Mouse (Mus musculus) kidney, adult 18-20 months (tissue): Measurements from ENCODE around the gene Tiparp.

ENCODE experiments used
- DNase-seq: peaks from one replicate; pipeline ENCODE4 v3.0.0; 2021

Tiparp gene

GRCm38 (mm10) chr3:65529471-65530215, 1.4 kb downstream of the Tiparp start:
- DNase-seq, result no peak

- DNase-seq, result no peak
These were observed 4.8 kb downstream of the Tiparp start for GRCm38 (mm10) chr3:65533014-65533413.

GRCm38 (mm10) chr3:65533598-65533997, 5.4 kb downstream of the Tiparp start:
- no peak for DNase-seq

- no peak for DNase-seq
These were observed 6.3 kb downstream of the Tiparp start for GRCm38 (mm10) chr3:65534488-65534887.

GRCm38 (mm10) chr3:65535087-65535761, 7.0 kb downstream of the Tiparp start:
- DNase-seq, result no peak

- DNase-seq, result no peak
These were observed 9.1 kb downstream of the Tiparp start for GRCm38 (mm10) chr3:65537288-65537687.

- DNase-seq, result no peak
These were observed 12.8 kb downstream of the Tiparp start for GRCm38 (mm10) chr3:65540906-65541551.

- no peak for DNase-seq
These were observed 13.3 kb downstream of the Tiparp start for GRCm38 (mm10) chr3:65541552-65541935.

GRCm38 (mm10) chr3:65549785-65550184, 21.6 kb downstream of the Tiparp start:
- DNase-seq, result no peak

- no peak for DNase-seq
These were observed 22.9 kb downstream of the Tiparp start for GRCm38 (mm10) chr3:65551065-65551464.

- no peak for DNase-seq
These were observed 26.4 kb downstream of the Tiparp start for GRCm38 (mm10) chr3:65554633-65555032.

GRCm38 (mm10) chr3:65558679-65559078, 30.5 kb downstream of the Tiparp start:
- no peak for DNase-seq

- DNase-seq, result no peak
These were observed 34.0 kb downstream of the Tiparp start for GRCm38 (mm10) chr3:65562212-65562611.

- no peak for DNase-seq
These were observed 34.5 kb downstream of the Tiparp start for GRCm38 (mm10) chr3:65562694-65563093.

GRCm38 (mm10) chr3:65563926-65564624, 35.9 kb downstream of the Tiparp start:
- peak; percentile 40 for DNase-seq

- DNase-seq, result peak; percentile 74
These were observed 37.6 kb downstream of the Tiparp start for GRCm38 (mm10) chr3:65565632-65566300.

GRCm38 (mm10) chr3:65569941-65570340, 41.7 kb downstream of the Tiparp start:
- DNase-seq, result no peak

- DNase-seq, result no peak
These were observed 45.3 kb downstream of the Tiparp start for GRCm38 (mm10) chr3:65573516-65573915.

GRCm38 (mm10) chr3:65577602-65578001, 49.4 kb downstream of the Tiparp start:
- DNase-seq, result no peak

GRCm38 (mm10) chr3:65579260-65579921, 51.2 kb downstream of the Tiparp start:
- no peak for DNase-seq

- no peak for DNase-seq
These were observed 53.4 kb downstream of the Tiparp start for GRCm38 (mm10) chr3:65581596-65581995.

- DNase-seq, result no peak
These were observed 56.1 kb downstream of the Tiparp start for GRCm38 (mm10) chr3:65584329-65584728.
